Mouse (Mus musculus) liver, embryonic 13.5 days (tissue): ENCODE measurements around the gene Mrps36. TPM values are rescaled to one million over a fixed set of nuclear protein-coding genes. Genes with fewer than 3 reads are reported as not detected.
"Not testable (repeated sequence)": the region's sequence is repeated elsewhere in the genome, so short reads cannot be mapped to it uniquely, and the experiment has no call there.

Experiments
- ATAC-seq: fragments of 200-750 bp; cut with Nextera tagmentation; 2 replicates; pipeline ENCODE4 v1.8.0; 2017; ENCODE audit warnings: low read depth, mild to moderate bottlenecking, moderate number of reproducible peaks, moderate library complexity
- DNase-seq: peaks from one replicate; pipeline ENCODE4 v3.0.0; 2022
- H3K27ac ChIP-seq: fragments of 300-500 bp; sonication (generic); 2 replicates; pipeline ENCODE4 v1.5.1; 2015; ENCODE audit warnings: moderate library complexity, mild to moderate bottlenecking, inconsistent platforms
- H3K27me3 ChIP-seq: fragments of 300-500 bp; sonication (generic); 2 replicates; pipeline ENCODE4 v1.6.1; 2015; ENCODE audit warnings: mild to moderate bottlenecking, inconsistent platforms
- H3K36me3 ChIP-seq: fragments of 300-500 bp; sonication (generic); 2 replicates; pipeline ENCODE4 v1.6.1; 2015; ENCODE audit warnings: mild to moderate bottlenecking, inconsistent platforms
- H3K4me1 ChIP-seq: fragments of 300-500 bp; sonication (generic); replicated peaks from 2 replicates; pipeline ENCODE4 v1.6.1; 2015; ENCODE audit warnings: inconsistent platforms
- H3K4me2 ChIP-seq: fragments of 300-500 bp; sonication (generic); 2 replicates; pipeline ENCODE4 v1.6.1; 2015; ENCODE audit warnings: inconsistent platforms, mild to moderate bottlenecking, moderate library complexity
- H3K4me3 ChIP-seq: fragments of 300-500 bp; sonication (generic); replicated peaks from 2 replicates; pipeline ENCODE4 v1.5.1; 2015; ENCODE audit warnings: mild to moderate bottlenecking, inconsistent platforms
- H3K9ac ChIP-seq: fragments of 300-500 bp; sonication (generic); 2 replicates; pipeline ENCODE4 v1.6.1; 2015; ENCODE audit warnings: mild to moderate bottlenecking, inconsistent platforms
- H3K9me3 ChIP-seq: fragments of 300-500 bp; sonication (generic); replicated peaks from 2 replicates; pipeline ENCODE4 v1.6.1; 2016; ENCODE audit warnings: inconsistent platforms
- WGBS: fragments of 180-500 bp; shearing (Covaris S2); methylation state at CpG from one replicate; pipeline ENCODE4 v1.1.7; 2015; ENCODE audit not compliant: insufficient replicate concordance; 5-methylcytosine and 5-hydroxymethylcytosine counted together
- polyA plus RNA-seq: library from polyadenylated mRNA; unstranded; fragments of >200 nt; fragmentation: Nextera tagmentation; extraction: Ambion mirVana; gene quantifications from 2 replicates; pipeline ENCODE4 v1.2.1, GENCODE M21; 2015

Gene Mrps36
- polyA plus RNA-seq = 159 and 167 TPM in 2 replicates

DNA sequence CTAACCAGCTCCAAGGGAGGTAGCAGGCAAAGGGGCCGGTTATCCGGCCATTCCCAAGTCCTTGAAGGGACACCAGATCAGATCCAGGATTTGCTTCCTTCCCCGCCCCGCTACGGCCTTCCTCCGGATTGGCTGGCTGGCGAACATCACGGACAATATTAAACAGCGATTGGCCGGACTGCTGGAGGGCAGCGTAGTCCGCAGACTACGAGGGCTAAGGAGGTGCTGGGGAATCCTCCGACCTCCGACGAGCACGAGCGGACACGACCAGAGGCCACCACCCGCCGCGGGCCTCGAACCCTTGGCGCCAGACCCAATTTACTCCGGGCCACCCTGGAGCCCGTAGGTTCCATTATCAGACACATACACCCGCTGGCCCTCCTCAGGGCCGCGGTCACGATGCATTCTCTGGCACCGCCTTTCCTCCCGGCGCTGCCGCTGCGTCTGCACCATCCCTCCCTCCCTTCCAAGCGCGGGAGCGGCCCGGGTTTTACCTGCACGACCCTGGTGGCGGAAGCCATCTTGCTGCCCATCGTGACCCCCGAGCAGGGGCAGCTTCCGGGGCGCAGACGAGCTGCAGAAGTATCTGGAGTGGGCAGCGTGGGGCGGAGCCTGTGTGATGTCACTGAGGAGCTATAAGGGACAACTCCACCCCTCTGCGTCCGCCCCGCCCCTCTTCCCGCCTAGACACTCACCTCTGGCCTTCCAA, at the start of gene Mrps36:
TSS of gene Mrps36 (minus strand) at position 624 of the 709 bp plus-strand sequence.
- DNase-seq = peak; percentile 95
- H3K36me3 ChIP-seq = peaks cover 10% of the 10 kb centered on the region
- H3K27ac ChIP-seq = peak within 1 kb of the TSS; percentile 95
- peak within 1 kb of the TSS; percentile 92 for H3K4me3 ChIP-seq
- no peaks in the 10 kb centered on the region for H3K27me3 ChIP-seq
- H3K4me2 ChIP-seq = peak within 1 kb of the TSS; percentile 69
- H3K9ac ChIP-seq = peak within 1 kb of the TSS; percentile 89
- H3K4me1 ChIP-seq = peaks cover 74% of the 10 kb centered on the region
- H3K9me3 ChIP-seq = no peaks in the 10 kb centered on the region
- peak; percentile 89 for ATAC-seq
- WGBS = under 1% methylated on average over 52 of the region's 52 CpGs

DNA sequence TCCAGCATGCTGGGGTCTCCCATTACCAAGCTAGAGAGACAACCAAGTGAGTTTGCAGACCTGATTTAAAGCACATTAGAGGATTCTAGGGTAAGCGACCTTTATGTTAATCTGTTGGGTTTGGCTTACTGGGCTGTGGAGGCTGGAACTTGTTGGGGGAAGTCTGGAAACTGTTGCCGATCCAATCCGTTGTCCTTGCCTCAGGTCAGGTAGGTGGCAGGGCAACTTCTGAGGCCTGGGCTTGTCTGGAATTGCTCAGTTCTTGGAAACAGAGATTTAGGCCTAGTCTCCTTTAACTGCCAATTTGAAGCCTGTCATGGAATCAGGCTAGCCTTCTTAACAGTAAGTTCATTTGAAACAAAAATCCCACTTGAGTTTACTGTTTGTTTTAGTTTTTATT, 44.6 kb upstream of the Mrps36 start:
- DNase-seq = no peak
- Histone ChIP-seq H3K4me3 (no peak overlapping the region), H3K36me3 (peaks cover 14% of the 10 kb centered on the region), H3K9me3 (no peaks in the 10 kb centered on the region), H3K9ac (no peak overlapping the region), H3K4me1 (peaks cover 26% of the 10 kb centered on the region), H3K27ac (no peak overlapping the region), H3K27me3 (no peaks in the 10 kb centered on the region), H3K4me2 (no peak overlapping the region)
- WGBS = 77% methylated on average over 3 of the region's 3 CpGs
- no peak for ATAC-seq

DNA sequence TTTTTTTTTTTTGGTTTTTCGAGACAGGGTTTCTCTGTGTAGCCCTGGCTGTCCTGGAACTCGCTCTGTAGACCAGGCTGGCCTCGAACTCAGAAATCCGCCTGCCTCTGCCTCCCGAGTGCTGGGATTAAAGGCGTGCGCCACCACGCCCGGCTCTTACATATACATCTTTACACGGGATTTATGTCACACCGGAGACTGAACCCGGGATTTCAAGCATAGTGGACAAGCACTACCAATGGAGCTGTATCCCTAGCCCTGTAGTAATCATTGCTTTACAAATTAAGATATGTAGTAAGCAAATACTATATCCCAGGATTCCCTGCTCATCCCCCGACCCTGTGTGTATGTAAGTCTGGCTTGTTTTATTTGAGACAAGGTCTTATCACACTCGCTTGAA, 43.6 kb upstream of the Mrps36 start:
- WGBS = 87% methylated on average over 13 of the region's 14 CpGs

DNA sequence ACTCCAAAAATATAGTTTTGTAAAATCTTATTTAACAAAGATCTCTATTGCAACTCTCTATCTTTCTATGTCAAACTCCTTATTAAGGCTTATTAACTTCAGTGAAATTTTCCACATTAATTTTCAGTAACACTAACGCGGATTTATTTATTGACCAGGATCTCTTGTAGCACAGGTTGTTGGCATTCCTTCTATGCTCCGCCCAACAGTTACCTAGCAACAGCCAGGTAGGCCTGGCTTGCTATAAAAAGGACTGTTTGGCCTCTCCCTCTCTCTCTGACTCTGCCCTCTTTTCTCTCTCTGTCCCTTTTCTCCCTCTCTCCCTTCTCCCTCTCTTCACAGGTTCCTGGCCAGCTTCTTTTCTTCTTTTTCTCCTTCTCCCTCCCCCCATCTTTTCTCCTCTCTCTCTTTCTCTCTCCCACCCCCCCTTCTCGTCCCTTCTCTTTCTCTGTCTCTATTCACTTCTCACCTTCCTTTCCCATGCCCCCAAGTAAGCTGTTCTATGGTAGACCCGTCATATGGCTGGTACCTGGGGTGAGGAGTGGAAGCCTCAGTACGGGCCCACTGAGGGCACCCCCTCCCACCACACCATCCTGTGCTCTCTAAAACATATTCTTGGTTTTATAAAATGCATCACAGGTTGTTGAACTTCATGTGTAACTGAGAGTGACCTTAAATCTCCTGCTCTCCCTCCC, 43.0 kb upstream of the Mrps36 start:
- H3K27me3 ChIP-seq = no peaks in the 10 kb centered on the region
- H3K4me3 ChIP-seq = no peak overlapping the region
- no peak overlapping the region for H3K9ac ChIP-seq
- DNase-seq (no peak), ATAC-seq (no peak)
- H3K36me3 ChIP-seq = peaks cover 30% of the 10 kb centered on the region
- H3K9me3 ChIP-seq = no peaks in the 10 kb centered on the region
- H3K4me1 ChIP-seq = peaks cover 41% of the 10 kb centered on the region
- H3K4me2 ChIP-seq = no peak overlapping the region
- H3K27ac ChIP-seq = no peak overlapping the region
- WGBS = 81% methylated on average over 6 of the region's 6 CpGs

More for the DNA sequence above, 43.6 kb upstream of the Mrps36 start:
- H3K4me3 ChIP-seq, H3K9me3 ChIP-seq, H3K4me2 ChIP-seq, H3K27me3 ChIP-seq, DNase-seq, H3K9ac ChIP-seq, ATAC-seq, H3K27ac ChIP-seq: not testable (repeated sequence)
- Histone ChIP-seq H3K4me1 (peaks cover 36% of the 10 kb centered on the region), H3K36me3 (peaks cover 24% of the 10 kb centered on the region)

DNA sequence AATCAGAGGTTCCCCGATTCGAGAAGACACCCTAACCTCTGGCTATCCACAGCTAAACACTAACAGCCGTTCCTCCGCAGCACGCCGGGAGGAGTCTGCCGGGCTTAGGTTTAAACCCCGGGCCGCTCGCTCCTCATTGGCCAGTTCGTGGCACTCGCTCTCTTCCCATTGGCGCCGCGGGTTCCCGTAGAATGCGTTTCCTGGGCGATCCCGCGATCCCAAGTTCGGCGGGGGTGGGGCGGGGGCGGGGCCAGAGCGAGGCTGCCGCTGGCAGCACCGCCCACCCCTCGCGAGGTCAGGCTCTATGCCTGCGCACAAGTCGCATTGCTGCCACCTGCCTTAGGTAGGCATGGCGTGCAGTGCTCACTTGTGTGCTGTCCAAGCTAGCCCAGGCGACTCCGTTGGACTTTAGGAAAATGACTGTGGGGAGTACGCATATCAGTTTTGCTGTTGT, 42.0 kb upstream of the Mrps36 start, which contains the start of gene Ccnb1:
TSS of gene Ccnb1 (minus strand) at position 157 of the 454 bp plus-strand sequence.
- peak within 1 kb of the TSS; percentile 98 for H3K9ac ChIP-seq
- peaks cover 41% of the 10 kb centered on the region for H3K36me3 ChIP-seq
- peak within 1 kb of the TSS; percentile 79 for H3K4me2 ChIP-seq
- H3K27ac ChIP-seq = peak within 1 kb of the TSS; percentile 97
- no peaks in the 10 kb centered on the region for H3K9me3 ChIP-seq
- ATAC-seq (peak; percentile 98), DNase-seq (peak; percentile 92)
- peaks cover 48% of the 10 kb centered on the region for H3K4me1 ChIP-seq
- no peaks in the 10 kb centered on the region for H3K27me3 ChIP-seq
- peak within 1 kb of the TSS; percentile 95 for H3K4me3 ChIP-seq
- 0% methylated on average over 35 of the region's 35 CpGs for WGBS

DNA sequence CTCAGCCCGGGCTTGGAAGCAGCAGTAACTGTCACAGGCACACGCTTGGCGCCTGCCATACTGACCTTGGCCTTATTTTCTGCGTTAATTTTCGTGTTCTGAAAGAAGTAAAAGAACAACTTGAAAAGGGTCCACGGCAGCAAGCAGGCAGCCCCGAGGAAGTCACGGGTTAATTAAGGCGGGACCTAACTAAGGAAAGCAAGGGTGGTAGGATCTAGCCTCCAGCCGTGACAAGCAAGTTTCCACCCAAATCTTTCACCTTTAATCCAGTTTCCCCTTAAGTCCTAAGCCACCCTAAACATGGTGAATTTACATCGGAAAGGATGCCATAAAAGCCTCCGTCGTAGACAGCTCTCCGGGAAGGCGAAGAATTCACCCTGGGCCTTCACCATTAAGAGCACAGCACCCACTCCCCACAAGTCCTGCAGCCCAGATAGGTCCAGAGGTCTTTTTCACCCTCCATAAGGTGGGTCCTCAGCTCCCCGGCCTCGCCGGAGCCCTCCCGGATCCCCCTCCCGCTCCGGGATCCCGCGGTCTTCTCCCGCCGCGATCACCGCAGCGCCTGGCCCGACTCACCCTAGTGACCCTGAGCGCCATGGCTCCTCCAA, 41.5 kb upstream of the Mrps36 start:
- Histone ChIP-seq H3K4me2 (peak overlapping the region; percentile 79), H3K36me3 (peaks cover 46% of the 10 kb centered on the region), H3K9ac (peak overlapping the region; percentile 98), H3K27ac (peak overlapping the region; percentile 97), H3K4me3 (peak overlapping the region; percentile 95), H3K9me3 (no peaks in the 10 kb centered on the region), H3K27me3 (no peaks in the 10 kb centered on the region), H3K4me1 (peaks cover 49% of the 10 kb centered on the region)
- WGBS = under 1% methylated on average over 30 of the region's 30 CpGs
- ATAC-seq = peak; percentile 24
- no peak for DNase-seq

DNA sequence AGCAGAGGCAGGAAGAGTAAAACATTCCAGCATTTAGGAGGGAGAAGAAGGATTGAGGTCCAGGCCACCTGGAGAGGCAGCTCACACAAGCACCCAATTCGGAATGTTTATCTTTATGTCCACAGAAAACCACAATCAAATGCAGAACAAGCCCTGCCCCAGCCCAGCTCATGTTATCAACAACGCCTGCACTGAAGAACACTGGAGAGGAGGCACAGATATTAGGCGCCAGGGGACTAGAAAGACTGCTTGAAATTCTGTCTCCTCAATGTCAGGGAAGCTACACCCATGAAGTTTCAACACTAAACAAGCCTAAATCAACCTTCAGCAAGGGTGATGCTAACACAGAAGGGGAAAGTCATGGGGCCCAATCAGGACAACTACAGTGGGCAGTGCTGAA, 33.0 kb upstream of the Mrps36 start:
- ATAC-seq (peak; percentile 79), DNase-seq (peak; percentile 72)
- Histone ChIP-seq H3K27ac (peak overlapping the region; percentile 91), H3K4me3 (peak overlapping the region; percentile 22), H3K9ac (peak overlapping the region; percentile 92), H3K27me3 (no peaks in the 10 kb centered on the region), H3K36me3 (peaks cover 64% of the 10 kb centered on the region), H3K4me2 (peak overlapping the region; percentile 81), H3K9me3 (no peaks in the 10 kb centered on the region), H3K4me1 (peaks cover 78% of the 10 kb centered on the region)
- 22% methylated on average over 3 of the region's 3 CpGs for WGBS

DNA sequence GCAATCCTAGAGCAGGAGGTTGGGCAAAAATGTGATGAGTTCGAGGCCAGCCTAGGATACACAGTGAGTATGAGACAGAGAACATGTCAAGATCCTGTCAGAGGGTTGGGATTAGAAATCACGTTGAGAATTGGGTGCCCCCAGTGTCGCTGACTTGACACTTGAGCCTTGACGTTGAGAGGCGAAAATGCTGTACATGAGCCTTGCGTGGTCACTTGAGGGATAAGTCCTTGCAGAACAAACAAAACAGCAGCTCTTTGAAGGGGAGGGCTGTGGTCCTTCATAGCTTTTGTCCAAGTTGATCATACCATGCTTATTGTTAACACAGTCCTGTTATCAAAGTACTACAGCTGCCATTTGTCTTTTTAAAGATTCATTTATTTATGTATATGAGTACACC, 32.3 kb upstream of the Mrps36 start:
- ATAC-seq (no peak), DNase-seq (no peak)
- Histone ChIP-seq H3K9ac (peak overlapping the region; percentile 92), H3K9me3 (no peaks in the 10 kb centered on the region), H3K4me1 (peaks cover 76% of the 10 kb centered on the region), H3K4me2 (peak overlapping the region; percentile 81), H3K27ac (peak overlapping the region; percentile 91), H3K36me3 (peaks cover 64% of the 10 kb centered on the region), H3K4me3 (peak overlapping the region; percentile 93; the same call in 1 of the 2 replicates), H3K27me3 (no peaks in the 10 kb centered on the region)
- 46% methylated on average over 6 of the region's 6 CpGs for WGBS

DNA sequence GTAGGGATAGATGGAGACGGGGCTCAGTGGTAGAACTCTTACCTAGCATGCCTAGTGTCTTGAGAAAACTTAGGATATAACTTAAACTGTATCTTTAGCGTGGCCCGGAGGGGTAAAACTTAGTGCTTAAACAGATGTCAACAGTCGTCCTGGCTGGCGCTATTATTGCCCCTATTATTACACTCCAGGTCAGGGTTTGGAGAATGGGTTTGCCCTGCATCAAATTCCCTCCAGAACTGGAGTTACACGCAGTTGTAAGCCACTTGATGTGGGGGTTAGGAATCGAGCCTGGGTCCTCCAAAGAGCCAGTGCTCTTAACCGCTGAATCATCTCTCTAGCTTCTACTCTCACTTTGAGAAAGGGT, 31.6 kb upstream of the Mrps36 start:
- no peaks in the 10 kb centered on the region for H3K27me3 ChIP-seq
- H3K9me3 ChIP-seq = no peaks in the 10 kb centered on the region
- H3K4me1 ChIP-seq = peaks cover 76% of the 10 kb centered on the region
- DNase-seq = no peak
- H3K36me3 ChIP-seq = peaks cover 64% of the 10 kb centered on the region
- 11% methylated on average over 8 of the region's 8 CpGs for WGBS
- peak overlapping the region; percentile 81 for H3K4me2 ChIP-seq
- H3K27ac ChIP-seq = peak overlapping the region; percentile 91
- peak overlapping the region; percentile 92 for H3K9ac ChIP-seq
- H3K4me3 ChIP-seq = peak overlapping the region; percentile 93
- ATAC-seq = no peak

DNA sequence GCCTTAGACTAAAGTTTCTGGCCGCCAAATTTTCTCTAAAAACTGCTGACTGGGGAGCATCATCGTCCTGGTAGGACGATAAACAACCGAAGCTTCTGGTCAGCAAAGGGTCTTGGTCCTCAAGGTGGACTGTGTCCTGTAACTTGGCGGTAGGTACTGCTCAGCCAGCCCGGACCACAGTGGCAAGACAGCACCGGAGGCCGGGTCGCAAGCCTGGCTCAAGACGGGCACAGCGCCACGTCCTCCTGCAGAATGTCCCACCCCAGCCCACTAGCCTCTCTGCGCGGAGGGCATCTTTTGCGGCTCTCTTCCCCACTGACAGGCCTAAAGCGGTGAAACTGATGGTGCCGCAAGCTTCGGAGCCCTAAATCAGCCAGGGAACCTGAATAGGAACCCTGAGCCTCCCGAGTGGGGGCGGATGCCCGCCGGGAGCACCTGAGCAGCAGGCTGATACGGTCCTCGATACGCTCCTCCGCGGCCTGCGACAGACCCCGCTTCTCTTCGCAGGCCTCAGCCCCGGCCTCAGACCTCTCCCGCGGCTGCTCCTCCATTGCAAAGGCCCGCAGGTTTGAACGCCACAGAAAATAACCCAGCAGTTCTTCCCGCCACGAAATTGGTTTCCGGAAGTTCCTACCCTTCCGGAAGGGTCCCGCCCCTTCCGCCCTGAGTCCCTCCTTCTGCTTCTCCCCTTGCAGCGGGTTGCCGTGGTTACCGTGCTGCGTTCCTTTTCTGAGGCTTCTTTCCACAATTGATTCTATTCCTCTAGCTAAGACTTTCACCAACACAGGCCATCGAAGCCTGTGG, 31.0 kb upstream of the Mrps36 start, which contains the start of gene Cenph:
TSS of gene Cenph (minus strand) at position 648 of the 804 bp plus-strand sequence.
- Histone ChIP-seq H3K4me1 (peaks cover 71% of the 10 kb centered on the region), H3K4me2 (peak within 1 kb of the TSS; percentile 81), H3K27me3 (no peaks in the 10 kb centered on the region), H3K9ac (peak within 1 kb of the TSS; percentile 92), H3K9me3 (no peaks in the 10 kb centered on the region), H3K4me3 (peak within 1 kb of the TSS; percentile 93), H3K27ac (peak within 1 kb of the TSS; percentile 91), H3K36me3 (peaks cover 64% of the 10 kb centered on the region)
- under 1% methylated on average over 46 of the region's 46 CpGs for WGBS
- ATAC-seq (peak; percentile 80), DNase-seq (peak; percentile 79)
